Mouse (Mus musculus) G1E (cell line): ENCODE data around the gene Mettl22. TPM values are rescaled to one million over a fixed set of nuclear protein-coding genes. Genes with fewer than 3 reads are reported as not detected.

Experiments
- ATAC-seq: 2 replicates; pipeline ENCODE4 v1.8.0; 2016; ENCODE audit warnings: mild to moderate bottlenecking; ENCODE audit not compliant: insufficient number of reproducible peaks, poor library complexity, low FRiP score, severe bottlenecking; ENCODE audit errors: extremely low read depth
- DNase-seq: peaks from one replicate; pipeline ENCODE4 v3.0.0; 2012; ENCODE audit warnings: low spot score
- H3K27me3 ChIP-seq: 2 replicates; pipeline ENCODE4 v1.6.1; 2012; ENCODE audit warnings: mild to moderate bottlenecking, low read length, inconsistent platforms; ENCODE audit not compliant: insufficient read depth
- H3K36me3 ChIP-seq: replicated peaks from 2 replicates; pipeline ENCODE3; 2012; ENCODE audit warnings: mild to moderate bottlenecking, inconsistent platforms
- H3K4me1 ChIP-seq: 2 replicates; pipeline ENCODE4 v1.6.1; 2012; ENCODE audit warnings: low read depth, low read length, inconsistent platforms, mixed read lengths; ENCODE audit not compliant: insufficient read depth
- H3K4me3 ChIP-seq: 2 replicates; pipeline ENCODE4 v1.5.1; 2012; ENCODE audit warnings: low read depth, mild to moderate bottlenecking, inconsistent platforms, low read length, moderate library complexity, mixed read lengths
- H3K9me3 ChIP-seq: replicated peaks from 2 replicates; pipeline ENCODE4 v1.6.1; 2012; ENCODE audit warnings: inconsistent platforms
- CTCF ChIP-seq: IDR thresholded peaks from 2 replicates; pipeline ENCODE4 v1.5.1; 2012; ENCODE audit warnings: low read depth, low read length, inconsistent platforms, mixed read lengths
- GATA1 ChIP-seq: IDR thresholded peaks from 2 replicates; pipeline ENCODE4 v1.6.1; 2012; ENCODE audit warnings: borderline replicate concordance, low read length, inconsistent platforms, mixed read lengths
- GATA2 ChIP-seq: IDR thresholded peaks from 2 replicates; pipeline ENCODE4 v1.6.1; 2012; ENCODE audit warnings: low read depth, low read length, inconsistent platforms, borderline replicate concordance
- POLR2AphosphoS5 ChIP-seq: IDR thresholded peaks from 2 replicates; pipeline ENCODE4 v1.6.1; 2012; ENCODE audit warnings: low read depth, low read length, inconsistent platforms; ENCODE audit not compliant: insufficient replicate concordance
- TAL1 ChIP-seq: conservative IDR thresholded peaks from 2 replicates; pipeline ENCODE4 v1.6.1; 2012; ENCODE audit warnings: low read depth, low read length, inconsistent platforms, mixed read lengths
- polyA plus RNA-seq: library from polyadenylated mRNA; stranded (reverse); fragments of >175 nt; gene quantifications from 2 replicates; pipeline ENCODE4 v1.2.3, GENCODE M21; 2012
- total RNA-seq, 2 experiments: library from RNA; stranded (forward) in 1 of 2; stranded (reverse) in 1 of 2; fragments of 200-1000 nt in 1 of 2; fragments of >200 nt in 1 of 2; fragmentation: Nextera tagmentation in 1 of 2; gene quantifications; 2 replicates each; pipeline ENCODE4 v1.2.3; 2014 to 2017

Mettl22 gene
- total and polyA plus RNA-seq, 3 experiments, result 10.8 to 44.5 (median 31.8) TPM

GRCm38 (mm10) chr16:8530018-8530417 is 59.4 kb downstream of the Mettl22 start:
- TF ChIP-seq POLR2AphosphoS5 (no peak), CTCF (no peak), TAL1 (no peak), GATA1 (no peak), GATA2 (no peak)
- H3K36me3 ChIP-seq, result no peaks in the 10 kb centered on the region
- ATAC-seq (peak; percentile 83), DNase-seq (no peak)
- H3K4me1 ChIP-seq, result no peaks in the 10 kb centered on the region
- H3K4me3 ChIP-seq, result no peak overlapping the region
- no peaks in the 10 kb centered on the region for H3K27me3 ChIP-seq
- no peaks in the 10 kb centered on the region for H3K9me3 ChIP-seq

- Histone ChIP-seq H3K4me1 (no peaks in the 10 kb centered on the region), H3K9me3 (no peaks in the 10 kb centered on the region), H3K36me3 (no peaks in the 10 kb centered on the region), H3K4me3 (no peak overlapping the region), H3K27me3 (no peaks in the 10 kb centered on the region)
- ATAC-seq (no peak), DNase-seq (no peak)
- TF ChIP-seq GATA1, result no peak
- TF ChIP-seq POLR2AphosphoS5, result no peak
- no peak for TF ChIP-seq GATA2
- TF ChIP-seq CTCF, result no peak
- no peak for TF ChIP-seq TAL1
Observed at GRCm38 (mm10) chr16:8532461-8532860, 61.9 kb downstream of the Mettl22 start.

- Histone ChIP-seq H3K4me1 (no peaks in the 10 kb centered on the region), H3K36me3 (no peaks in the 10 kb centered on the region), H3K4me3 (no peak overlapping the region), H3K9me3 (no peaks in the 10 kb centered on the region), H3K27me3 (no peaks in the 10 kb centered on the region)
- DNase-seq, result no peak
- TF ChIP-seq CTCF, result no peak
- no peak for ATAC-seq
Observed at GRCm38 (mm10) chr16:8532894-8533293, 62.3 kb downstream of the Mettl22 start.

- Histone ChIP-seq H3K36me3 (no peaks in the 10 kb centered on the region), H3K4me3 (no peak overlapping the region), H3K9me3 (no peaks in the 10 kb centered on the region), H3K27me3 (no peaks in the 10 kb centered on the region), H3K4me1 (no peaks in the 10 kb centered on the region)
- no peak for ATAC-seq
- TF ChIP-seq GATA2 (no peak), TAL1 (no peak), CTCF (no peak), GATA1 (no peak), POLR2AphosphoS5 (no peak)
- DNase-seq, result no peak
Observed at GRCm38 (mm10) chr16:8533477-8533876, 62.9 kb downstream of the Mettl22 start.

- Histone ChIP-seq H3K27me3 (no peaks in the 10 kb centered on the region), H3K4me1 (no peaks in the 10 kb centered on the region), H3K4me3 (no peak overlapping the region), H3K9me3 (no peaks in the 10 kb centered on the region), H3K36me3 (no peaks in the 10 kb centered on the region)
- no peak for TF ChIP-seq GATA2
- TF ChIP-seq GATA1, result no peak
- no peak for TF ChIP-seq POLR2AphosphoS5
- TF ChIP-seq CTCF, result no peak
- no peak for TF ChIP-seq TAL1
- DNase-seq, result no peak
- ATAC-seq, result no peak
Observed at GRCm38 (mm10) chr16:8534466-8535200, 64.0 kb downstream of the Mettl22 start.

GRCm38 (mm10) chr16:8535411-8535810 is 64.8 kb downstream of the Mettl22 start:
- Histone ChIP-seq H3K27me3 (no peaks in the 10 kb centered on the region), H3K4me1 (no peaks in the 10 kb centered on the region), H3K4me3 (no peak overlapping the region), H3K36me3 (no peaks in the 10 kb centered on the region), H3K9me3 (no peaks in the 10 kb centered on the region)
- DNase-seq, result no peak
- TF ChIP-seq TAL1 (no peak), GATA2 (no peak), CTCF (no peak), GATA1 (no peak), POLR2AphosphoS5 (no peak)
- no peak for ATAC-seq
